Mouse (Mus musculus) midbrain, embryonic 14.5 days (tissue): ENCODE measurements around the gene Krtcap2. TPM values are rescaled to one million over a fixed set of nuclear protein-coding genes. Genes with fewer than 3 reads are reported as not detected.

Source experiments
- ATAC-seq: fragments of 200-750 bp; cut with Nextera tagmentation; 2 replicates; pipeline ENCODE4 v1.8.0; 2017; ENCODE audit warnings: moderate number of reproducible peaks, moderate library complexity; ENCODE audit not compliant: low FRiP score, low TSS enrichment
- DNase-seq: peaks from one replicate; pipeline ENCODE4 v3.0.0-alpha.2; 2015
- H3K27ac ChIP-seq: fragments of 300-500 bp; sonication (generic); replicated peaks from 2 replicates; pipeline ENCODE4 v1.5.1; 2014; ENCODE audit warnings: mild to moderate bottlenecking, low read depth, low read length, moderate library complexity
- H3K27me3 ChIP-seq: fragments of 300-500 bp; sonication (generic); 2 replicates; pipeline ENCODE4 v1.6.1; 2014; ENCODE audit warnings: low read length, control low read depth, mixed read lengths; ENCODE audit not compliant: control insufficient read depth, insufficient read depth
- H3K36me3 ChIP-seq: fragments of 300-500 bp; sonication (generic); 2 replicates; pipeline ENCODE4 v1.6.1; 2014; ENCODE audit warnings: low read length, control low read depth; ENCODE audit not compliant: control insufficient read depth, insufficient read depth
- H3K4me1 ChIP-seq: fragments of 300-500 bp; sonication (generic); 2 replicates; pipeline ENCODE4 v1.6.1; 2014; ENCODE audit warnings: mild to moderate bottlenecking, antibody characterized with exemption, low read length, control low read depth; ENCODE audit not compliant: control insufficient read depth, insufficient read depth
- H3K4me2 ChIP-seq: fragments of 300-500 bp; sonication (generic); 2 replicates; pipeline ENCODE4 v1.6.1; 2014; ENCODE audit warnings: mild to moderate bottlenecking, low read length, moderate library complexity
- H3K4me3 ChIP-seq: fragments of 300-500 bp; sonication (generic); replicated peaks from 2 replicates; pipeline ENCODE4 v1.5.1; 2014; ENCODE audit warnings: low read depth, low read length
- H3K9ac ChIP-seq: fragments of 300-500 bp; sonication (generic); replicated peaks from 2 replicates; pipeline ENCODE4 v1.6.1; 2014; ENCODE audit warnings: mild to moderate bottlenecking, low read length, moderate library complexity
- H3K9me3 ChIP-seq: fragments of 300-500 bp; sonication (generic); 2 replicates; pipeline ENCODE4 v1.6.1; 2016; ENCODE audit warnings: low read length, control low read depth, mixed read lengths; ENCODE audit not compliant: control insufficient read depth
- WGBS: fragments of 180-500 bp; shearing (Covaris S2); extraction: QIAGEN DNeasy Blood & Tissue Kit; methylation state at CpG from one replicate; pipeline ENCODE4 v1.1.7; 2014; 5-methylcytosine and 5-hydroxymethylcytosine counted together
- polyA plus RNA-seq: library from polyadenylated mRNA; unstranded; fragments of >200 nt; fragmentation: Nextera tagmentation; extraction: Ambion mirVana; gene quantifications from 2 replicates; pipeline ENCODE4 v1.2.1, GENCODE M21; 2014

Gene Krtcap2
- polyA plus RNA-seq, 1 experiment from 2014 or later: 199 TPM

- peaks cover 13% of the 10 kb centered on the region for H3K36me3 ChIP-seq
- H3K9me3 ChIP-seq: no peaks in the 10 kb centered on the region
- DNase-seq (no peak), ATAC-seq (no peak)
- H3K9ac ChIP-seq: no peak overlapping the region
- H3K4me2 ChIP-seq: no peak overlapping the region
- 0 out of 2 replicates have a peak overlapping the region, but pooled peaks have one; percentile 13 for H3K27ac ChIP-seq
- no peak overlapping the region for H3K4me3 ChIP-seq
- H3K4me1 ChIP-seq: peaks cover 21% of the 10 kb centered on the region
- H3K27me3 ChIP-seq: no peaks in the 10 kb centered on the region
- 67% methylated on average over 1 of the region's 1 CpGs for WGBS
These were observed 27.5 kb upstream of the Krtcap2 start for GRCm38 (mm10) chr3:89218271-89218670.

DNA sequence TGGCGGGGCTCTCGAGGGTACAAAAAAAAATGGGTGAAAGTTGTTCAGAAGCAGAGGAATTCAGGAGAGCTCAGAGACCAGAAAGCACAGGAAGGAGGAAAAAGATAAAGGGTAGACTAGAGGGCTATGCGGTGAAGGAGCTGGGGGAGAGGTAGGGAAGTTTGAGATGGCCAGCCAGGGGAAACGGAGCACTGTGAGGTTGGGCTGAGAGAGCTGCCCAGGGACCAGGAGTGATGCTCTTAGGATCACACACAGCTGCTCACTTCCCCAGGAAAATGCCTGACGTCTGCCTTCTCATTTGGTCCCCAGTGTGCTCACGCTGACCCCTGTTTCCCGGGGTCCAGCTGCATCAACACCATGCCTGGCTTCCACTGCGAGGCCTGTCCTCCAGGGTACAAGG, 26.2 kb upstream of the Krtcap2 start:
- Histone ChIP-seq H3K4me3 (no peak overlapping the region), H3K9me3 (no peaks in the 10 kb centered on the region), H3K4me2 (no peak overlapping the region), H3K9ac (no peak overlapping the region), H3K27ac (no peak overlapping the region), H3K36me3 (peaks cover 20% of the 10 kb centered on the region), H3K27me3 (no peaks in the 10 kb centered on the region), H3K4me1 (peaks cover 28% of the 10 kb centered on the region)
- WGBS: 51% methylated on average over 8 of the region's 8 CpGs
- ATAC-seq (no peak), DNase-seq (no peak)

DNA sequence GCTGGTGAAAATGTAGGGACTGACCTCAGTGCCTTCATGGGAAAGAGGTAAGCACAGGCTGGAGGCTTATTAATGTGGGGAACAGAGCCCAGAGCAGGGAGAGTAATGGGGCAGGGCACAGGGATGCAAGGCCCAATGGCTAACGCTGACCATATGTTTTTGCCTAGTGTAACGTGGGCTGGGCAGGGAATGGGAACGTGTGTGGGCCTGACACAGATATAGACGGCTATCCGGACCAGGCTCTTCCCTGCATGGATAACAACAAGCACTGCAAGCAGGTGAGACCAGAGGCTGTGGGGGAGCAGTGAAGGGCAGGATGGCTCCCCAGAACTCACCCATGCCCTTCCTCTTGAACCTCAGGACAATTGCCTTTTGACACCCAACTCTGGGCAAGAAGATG, 24.6 kb upstream of the Krtcap2 start:
- no peak overlapping the region for H3K4me3 ChIP-seq
- H3K9me3 ChIP-seq: no peaks in the 10 kb centered on the region
- no peak overlapping the region for H3K27ac ChIP-seq
- DNase-seq (no peak), ATAC-seq (no peak)
- peaks cover 28% of the 10 kb centered on the region for H3K4me1 ChIP-seq
- no peaks in the 10 kb centered on the region for H3K27me3 ChIP-seq
- H3K36me3 ChIP-seq: peaks cover 20% of the 10 kb centered on the region
- H3K4me2 ChIP-seq: no peak overlapping the region
- WGBS: 62% methylated on average over 5 of the region's 5 CpGs
- no peak overlapping the region for H3K9ac ChIP-seq

- Histone ChIP-seq H3K36me3 (peaks cover 15% of the 10 kb centered on the region), H3K4me1 (peaks cover 44% of the 10 kb centered on the region), H3K4me2 (peak overlapping the region; percentile 66), H3K9me3 (no peaks in the 10 kb centered on the region), H3K4me3 (peak overlapping the region; percentile 47), H3K27me3 (no peaks in the 10 kb centered on the region), H3K27ac (peak overlapping the region; percentile 93), H3K9ac (peak overlapping the region; percentile 69)
- peak; percentile 46 for DNase-seq
- no peak for ATAC-seq
- WGBS: 17% methylated on average over 11 of the region's 11 CpGs
These were observed 21.0 kb upstream of the Krtcap2 start for GRCm38 (mm10) chr3:89224796-89225195.

- peak overlapping the region; percentile 93 for H3K27ac ChIP-seq
- no peaks in the 10 kb centered on the region for H3K27me3 ChIP-seq
- H3K4me1 ChIP-seq: peaks cover 44% of the 10 kb centered on the region
- H3K4me2 ChIP-seq: peak overlapping the region; percentile 66
- peak overlapping the region; percentile 47 for H3K4me3 ChIP-seq
- no peak for ATAC-seq
- no peaks in the 10 kb centered on the region for H3K9me3 ChIP-seq
- peak overlapping the region; percentile 69 for H3K9ac ChIP-seq
- peaks cover 15% of the 10 kb centered on the region for H3K36me3 ChIP-seq
- DNase-seq: peak; percentile 17
- 6% methylated on average over 12 of the region's 12 CpGs for WGBS
These were observed 20.4 kb upstream of the Krtcap2 start for GRCm38 (mm10) chr3:89225321-89225815.

DNA sequence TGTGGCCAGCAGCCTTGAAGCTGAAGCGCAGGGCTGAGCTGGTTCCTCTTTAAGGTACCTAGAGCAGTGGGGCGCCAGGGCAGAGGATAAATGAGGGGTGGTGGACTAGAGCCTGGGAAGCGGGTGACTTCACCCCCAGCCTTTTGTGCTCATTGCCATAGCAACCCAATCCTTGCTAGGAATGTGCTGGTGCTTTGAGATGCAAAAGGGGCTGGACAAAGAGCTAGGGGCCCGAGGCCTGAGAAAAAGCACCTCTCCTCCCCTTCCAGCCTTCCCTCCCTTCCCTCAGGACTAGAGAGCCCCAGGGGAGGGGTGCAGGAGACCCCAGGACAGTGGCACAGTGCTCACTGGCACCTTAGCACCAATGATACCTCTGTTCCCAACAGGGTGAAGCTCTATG, 19.8 kb upstream of the Krtcap2 start:
- Histone ChIP-seq H3K9ac (peak overlapping the region; percentile 69), H3K27ac (peak overlapping the region; percentile 93), H3K4me3 (peak overlapping the region; percentile 47), H3K27me3 (no peaks in the 10 kb centered on the region), H3K36me3 (peaks cover 15% of the 10 kb centered on the region), H3K9me3 (no peaks in the 10 kb centered on the region), H3K4me1 (peaks cover 44% of the 10 kb centered on the region), H3K4me2 (peak overlapping the region; percentile 66)
- 3% methylated on average over 4 of the region's 4 CpGs for WGBS
- ATAC-seq (peak; percentile 75), DNase-seq (peak; percentile 87)

- Histone ChIP-seq H3K36me3 (peaks cover 11% of the 10 kb centered on the region), H3K4me3 (peak overlapping the region; percentile 47), H3K27me3 (no peaks in the 10 kb centered on the region), H3K4me2 (peak overlapping the region; percentile 66), H3K9me3 (no peaks in the 10 kb centered on the region), H3K4me1 (peaks cover 44% of the 10 kb centered on the region), H3K27ac (peak overlapping the region; percentile 93), H3K9ac (peak overlapping the region; percentile 69)
- 4% methylated on average over 11 of the region's 11 CpGs for WGBS
- DNase-seq (no peak), ATAC-seq (no peak)
These were observed 19.4 kb upstream of the Krtcap2 start for GRCm38 (mm10) chr3:89226361-89226760.

- peak within 1 kb of the TSS; percentile 93 for H3K27ac ChIP-seq
- H3K27me3 ChIP-seq: no peaks in the 10 kb centered on the region
- peak within 1 kb of the TSS; percentile 47 for H3K4me3 ChIP-seq
- peak within 1 kb of the TSS; percentile 69 for H3K9ac ChIP-seq
- ATAC-seq: no peak; the same call in 1 of the 2 replicates
- no peak for DNase-seq
- WGBS: 2% methylated on average over 21 of the region's 21 CpGs
- H3K4me1 ChIP-seq: peaks cover 44% of the 10 kb centered on the region
- peak within 1 kb of the TSS; percentile 66 for H3K4me2 ChIP-seq
- H3K36me3 ChIP-seq: peaks cover 7% of the 10 kb centered on the region
- H3K9me3 ChIP-seq: no peaks in the 10 kb centered on the region
These were observed 18.9 kb upstream of the Krtcap2 start, which contains the start of gene Mtx1 for GRCm38 (mm10) chr3:89226900-89227299. TSS of gene Mtx1 (minus strand) at chr3:89227088.
